Mouse (Mus musculus): ENCODE data around the gene Etnk2.

DNA sequence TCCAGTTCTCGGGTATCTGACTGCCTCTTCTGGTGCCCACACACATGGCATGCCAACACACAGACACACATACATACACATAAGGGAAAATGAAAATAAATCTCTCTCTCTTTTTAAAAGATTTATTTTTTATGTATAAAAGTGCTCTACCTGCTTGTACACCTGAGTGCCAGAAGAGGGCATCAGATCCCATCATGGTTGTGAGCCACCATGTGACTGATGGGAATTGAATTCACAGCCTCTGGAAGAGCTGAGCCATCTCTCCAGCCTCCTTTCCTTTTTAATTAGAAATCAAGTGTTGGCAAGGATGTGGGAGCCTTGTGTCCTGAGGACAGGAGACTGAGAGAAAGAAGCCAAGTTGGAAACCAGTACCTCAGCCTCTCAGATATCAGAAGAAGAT is 46.2 kb upstream of the Etnk2 start:
- TF ChIP-seq CTCF (IDR thresholded peaks at IDR 0.05; ENCODE audit: borderline replicate concordance, extremely low read depth, insufficient read depth, insufficient read length) (peak; percentile 28; the same call in 1 of the 2 replicates), POLR2A (IDR thresholded peaks at IDR 0.05; ENCODE audit: borderline replicate concordance, extremely low read depth, insufficient read depth, insufficient read length, poor library complexity, severe bottlenecking) (no peak)

Measured in brain, embryonic 14.5 days (tissue).